Mouse (Mus musculus): ENCODE measurements around the gene Gm20708. TPM values are rescaled to one million over a fixed set of nuclear protein-coding genes. Genes with fewer than 3 reads are reported as not detected.

The Gm20708 gene
- total RNA-seq, 2 experiments from 2014 or later, result 0.57 to 0.89 TPM

GRCm38 (mm10) chr11:117854241-117854640 is 44.8 kb downstream of the Gm20708 start:
- no peak for DNase-seq
- intact Hi-C loops (cut with DNase I), result no loop called here

- intact Hi-C loops (cut with DNase I), result no loop called here
- no peak for DNase-seq
Observed at GRCm38 (mm10) chr11:117855360-117855759, 45.9 kb downstream of the Gm20708 start.

- DNase-seq, result no peak
- intact Hi-C loops (cut with DNase I), result no loop called here
Observed at GRCm38 (mm10) chr11:117855975-117856374, 46.5 kb downstream of the Gm20708 start.

- DNase-seq, result no peak
- intact Hi-C loops (cut with DNase I), result no loop called here
Observed at GRCm38 (mm10) chr11:117857462-117857861, 48.0 kb downstream of the Gm20708 start.

GRCm38 (mm10) chr11:117858392-117858791 is 48.9 kb downstream of the Gm20708 start:
- intact Hi-C loops (cut with DNase I), result no loop called here
- DNase-seq, result no peak

GRCm38 (mm10) chr11:117860601-117861000 is 51.1 kb downstream of the Gm20708 start, which contains the start of gene Tmem235:
TSS of gene Tmem235 (plus strand) at chr11:117860752.
- no peak for DNase-seq
- intact Hi-C loops (cut with DNase I), result no loop called here

- intact Hi-C loops (cut with DNase I), result no loop called here
- no peak for DNase-seq
Observed at GRCm38 (mm10) chr11:117863174-117863856, 53.8 kb downstream of the Gm20708 start.

- DNase-seq, result no peak
- intact Hi-C loops (cut with DNase I), result no loop called here
Observed at GRCm38 (mm10) chr11:117864805-117865204, 55.3 kb downstream of the Gm20708 start.

GRCm38 (mm10) chr11:117865988-117866387 is 56.5 kb downstream of the Gm20708 start:
- intact Hi-C loops (cut with DNase I), result no loop called here
- DNase-seq, result no peak

GRCm38 (mm10) chr11:117870688-117871365 is 61.4 kb downstream of the Gm20708 start:
- intact Hi-C loops (cut with DNase I), result loop anchor here (1.0 to 5.0 kb wide), 5 partner anchors 40 to 346 kb away; no protein-coding TSS in a partner anchor
- DNase-seq, result peak; percentile 56 to 60

- intact Hi-C loops (cut with DNase I), result loop anchor here (2.0 to 5.0 kb wide), 4 partner anchors 39 to 346 kb away; no protein-coding TSS in a partner anchor
- no peak for DNase-seq
Observed at GRCm38 (mm10) chr11:117871376-117871775, 61.9 kb downstream of the Gm20708 start.

GRCm38 (mm10) chr11:117871911-117872584 is 62.6 kb downstream of the Gm20708 start:
- DNase-seq, result no peak
- intact Hi-C loops (cut with DNase I), result loop anchor here (2.0 to 5.0 kb wide), 4 partner anchors 39 to 345 kb away; no protein-coding TSS in a partner anchor

- intact Hi-C loops (cut with DNase I), result loop anchor here (5.0 kb wide), 2 partner anchors 94 to 344 kb away; no protein-coding TSS in a partner anchor
- DNase-seq, result peak; percentile 74 to 76
Observed at GRCm38 (mm10) chr11:117872861-117873608, 63.6 kb downstream of the Gm20708 start, which contains the start of gene Tha1. TSS of gene Tha1 (minus strand) at chr11:117873481.

GRCm38 (mm10) chr11:117874419-117874818 is 65.0 kb downstream of the Gm20708 start:
- DNase-seq, result no peak
- intact Hi-C loops (cut with DNase I), result loop anchor here (5.0 kb wide), 2 partner anchors 93 to 343 kb away; no protein-coding TSS in a partner anchor

- DNase-seq, result no peak
- intact Hi-C loops (cut with DNase I), result no loop called here
Observed at GRCm38 (mm10) chr11:117875681-117876080, 66.2 kb downstream of the Gm20708 start.

- intact Hi-C loops (cut with DNase I), result no loop called here
- no peak for DNase-seq
Observed at GRCm38 (mm10) chr11:117877917-117878745, 68.7 kb downstream of the Gm20708 start.

GRCm38 (mm10) chr11:117878892-117879291 is 69.4 kb downstream of the Gm20708 start:
- no peak for DNase-seq
- intact Hi-C loops (cut with DNase I), result no loop called here

GRCm38 (mm10) chr11:117879676-117880075 is 70.2 kb downstream of the Gm20708 start:
- intact Hi-C loops (cut with DNase I), result no loop called here
- no peak for DNase-seq

- DNase-seq, result no peak
Observed at GRCm38 (mm10) chr11:117880336-117880976, 71.0 kb downstream of the Gm20708 start.

More at GRCm38 (mm10) chr11:117880336-117880976, 71.0 kb downstream of the Gm20708 start:
- intact Hi-C loops (cut with DNase I), result no loop called here
